Comparison of ENCODE assay signal across 13 mouse cellular contexts in genomic region chr2:131132930-131133547, GRCm38 (mm10). TPM values are rescaled to one million over a fixed set of nuclear protein-coding genes. Genes with fewer than 3 reads are reported as not detected.
DNase-seq lines count a peak whose midpoint lies in the region; ATAC-seq lines count a peak whose summit lies in the region.
"Had no signal": no experiment of that assay in that cellular context is flagged by ENCODE, and none has a peak within 500 bp of the region (broad histone marks: within the 10 kb centered on the region; RNA-seq: fewer than 3 reads in every experiment).

TSS of gene Gm11037 (plus strand) at chr2:131133497.

- H3K9ac ChIP-seq in heart, embryonic 11.5 days (ENCODE audit: low read depth, low read length), result no peak within 1 kb of the TSS
- H3K9ac ChIP-seq in lung, embryonic 16.5 days (ENCODE audit: low read length), result no peak within 1 kb of the TSS
- H3K9ac ChIP-seq in embryonic facial prominence, embryonic 13.5 days, result 0 out of 2 replicates have a peak within 1 kb of the TSS, but pooled peaks have one; percentile 27
- no peak within 1 kb of the TSS for H3K9ac ChIP-seq in liver, embryonic 11.5 days (ENCODE audit: low read depth, low read length)
- H3K9ac ChIP-seq in forebrain, embryonic 16.5 days (replicated peaks; ENCODE audit: low read depth, low read length), result no peak within 1 kb of the TSS
- H3K9ac ChIP-seq: hindbrain, embryonic 14.5 days; limb, embryonic 15.5 days had no signal

- H3K27me3 ChIP-seq in heart, embryonic 11.5 days (ENCODE audit: control insufficient read depth, insufficient read depth, low read length), result no peaks in the 10 kb centered on the region
- no peaks in the 10 kb centered on the region for H3K27me3 ChIP-seq in lung, embryonic 16.5 days (ENCODE audit: control insufficient read depth, insufficient read depth, low read depth, low read length)
- no peaks in the 10 kb centered on the region for H3K27me3 ChIP-seq in embryonic facial prominence, embryonic 13.5 days
- H3K27me3 ChIP-seq in liver, embryonic 11.5 days (replicated peaks; ENCODE audit: control insufficient read depth, insufficient read depth, low read length), result no peaks in the 10 kb centered on the region
- no peaks in the 10 kb centered on the region for H3K27me3 ChIP-seq in forebrain, embryonic 16.5 days (replicated peaks; ENCODE audit: control insufficient read depth, insufficient read depth, low read length)
- H3K27me3 ChIP-seq: limb, embryonic 15.5 days; Patski had no signal

- WGBS in heart, embryonic 11.5 days (ENCODE audit: insufficient replicate concordance), result 82% methylated on average over 9 of the region's 9 CpGs
- 80% methylated on average over 9 of the region's 9 CpGs for WGBS in lung, embryonic 16.5 days
- 66% methylated on average over 9 of the region's 9 CpGs for WGBS in embryonic facial prominence, embryonic 13.5 days
- WGBS in liver, embryonic 11.5 days, result 86% methylated on average over 9 of the region's 9 CpGs
- WGBS in forebrain, embryonic 16.5 days, result 89% methylated on average over 9 of the region's 9 CpGs

- no peak for DNase-seq in heart, postnatal 4 days
- no peak for DNase-seq in lung, adult 18-20 months
- DNase-seq in liver, embryonic 11.5 days (ENCODE audit: low spot score), result no peak
- DNase-seq: adrenal gland, postnatal 14 days had no signal

- peaks cover 43% of the 10 kb centered on the region for H3K4me1 ChIP-seq in heart, embryonic 11.5 days (ENCODE audit: control insufficient read depth, insufficient read depth, low read length)
- H3K4me1 ChIP-seq in lung, embryonic 16.5 days (replicated peaks; ENCODE audit: control insufficient read depth, insufficient read depth, low read length), result peaks cover 2% of the 10 kb centered on the region; the same call in 1 of the 2 replicates
- H3K4me1 ChIP-seq in embryonic facial prominence, embryonic 13.5 days, result peaks cover 36% of the 10 kb centered on the region
- H3K4me1 ChIP-seq in liver, embryonic 11.5 days (replicated peaks; ENCODE audit: control insufficient read depth, insufficient read depth, low read length), result peaks cover 57% of the 10 kb centered on the region
- no peaks in the 10 kb centered on the region for H3K4me1 ChIP-seq in forebrain, embryonic 16.5 days (replicated peaks; ENCODE audit: control insufficient read depth, insufficient read depth, low read length)

- peak within 1 kb of the TSS; percentile 89 for H3K27ac ChIP-seq in heart, embryonic 11.5 days (ENCODE audit: low read depth, low read length)
- peak within 1 kb of the TSS; percentile 74 for H3K27ac ChIP-seq in lung, embryonic 16.5 days (ENCODE audit: low read length)
- H3K27ac ChIP-seq in embryonic facial prominence, embryonic 13.5 days, result peak within 1 kb of the TSS; percentile 58
- H3K27ac ChIP-seq in liver, embryonic 11.5 days (ENCODE audit: low read depth, low read length), result peak within 1 kb of the TSS; percentile 1; the same call in 1 of the 2 replicates
- H3K27ac ChIP-seq in forebrain, embryonic 16.5 days (ENCODE audit: low read length), result no peak within 1 kb of the TSS
- H3K27ac ChIP-seq: hindbrain, embryonic 14.5 days had no signal

- H3K9me3 ChIP-seq in heart, embryonic 11.5 days (replicated peaks; ENCODE audit: control insufficient read depth, low read length), result no peaks in the 10 kb centered on the region
- H3K9me3 ChIP-seq in lung, embryonic 16.5 days (ENCODE audit: control insufficient read depth, low read length), result no peaks in the 10 kb centered on the region
- H3K9me3 ChIP-seq in embryonic facial prominence, embryonic 13.5 days, result no peaks in the 10 kb centered on the region
- H3K9me3 ChIP-seq in liver, embryonic 11.5 days (ENCODE audit: control insufficient read depth, low read length), result no peaks in the 10 kb centered on the region
- no peaks in the 10 kb centered on the region for H3K9me3 ChIP-seq in forebrain, embryonic 16.5 days (ENCODE audit: control insufficient read depth, low read length)
- H3K9me3 ChIP-seq: limb, embryonic 15.5 days had no signal

- ATAC-seq in heart, embryonic 11.5 days (replicated peaks; ENCODE audit: insufficient number of reproducible peaks, low FRiP score, low TSS enrichment), result no peak
- ATAC-seq in lung, embryonic 16.5 days (ENCODE audit: low read depth), result no peak
- no peak for ATAC-seq in embryonic facial prominence, embryonic 13.5 days (ENCODE audit: insufficient number of reproducible peaks, insufficient read depth, low FRiP score, low TSS enrichment, low read depth)
- no peak for ATAC-seq in liver, embryonic 11.5 days (replicated peaks; ENCODE audit: low FRiP score)
- no peak for ATAC-seq in CD4-positive, CD25-positive, alpha-beta regulatory T cell, adult 4 months
- no peak for ATAC-seq in forebrain, embryonic 16.5 days
- ATAC-seq: Patski had no signal

- H3K4me3 ChIP-seq in heart, embryonic 11.5 days (ENCODE audit: low read depth, low read length), result no peak within 1 kb of the TSS
- H3K4me3 ChIP-seq in lung, embryonic 16.5 days (ENCODE audit: low read length), result no peak within 1 kb of the TSS
- no peak within 1 kb of the TSS for H3K4me3 ChIP-seq in embryonic facial prominence, embryonic 13.5 days
- H3K4me3 ChIP-seq in liver, embryonic 11.5 days (ENCODE audit: low read depth, low read length), result no peak within 1 kb of the TSS
- no peak within 1 kb of the TSS for H3K4me3 ChIP-seq in forebrain, embryonic 16.5 days (replicated peaks; ENCODE audit: low read length)
- H3K4me3 ChIP-seq: limb, embryonic 15.5 days had no signal

- H3K36me3 ChIP-seq in heart, embryonic 11.5 days (ENCODE audit: control insufficient read depth, insufficient read depth, low read length), result peaks cover 2% of the 10 kb centered on the region; the same call in 1 of the 2 replicates
- peaks cover 3% of the 10 kb centered on the region for H3K36me3 ChIP-seq in lung, embryonic 16.5 days (ENCODE audit: control insufficient read depth, insufficient read depth, low read length)
- H3K36me3 ChIP-seq in embryonic facial prominence, embryonic 13.5 days, result peaks cover 37% of the 10 kb centered on the region
- no peaks in the 10 kb centered on the region; the same call in 1 of the 2 replicates for H3K36me3 ChIP-seq in liver, embryonic 11.5 days (ENCODE audit: control insufficient read depth, insufficient read depth, low read length)
- H3K36me3 ChIP-seq in forebrain, embryonic 16.5 days (ENCODE audit: control insufficient read depth, insufficient read depth), result no peaks in the 10 kb centered on the region

- no peak within 1 kb of the TSS for H3K4me2 ChIP-seq in heart, embryonic 11.5 days
- H3K4me2 ChIP-seq in lung, embryonic 16.5 days (ENCODE audit: low read depth, low read length), result no peak within 1 kb of the TSS
- H3K4me2 ChIP-seq in embryonic facial prominence, embryonic 13.5 days, result no peak within 1 kb of the TSS
- H3K4me2 ChIP-seq in liver, embryonic 11.5 days, result no peak within 1 kb of the TSS
- no peak within 1 kb of the TSS for H3K4me2 ChIP-seq in forebrain, embryonic 16.5 days (ENCODE audit: low read length)
- H3K4me2 ChIP-seq: hindbrain, embryonic 14.5 days; limb, embryonic 15.5 days had no signal

RNA-seq across cellular contexts. Expression of gene Gm11037, which starts in this region (rescaled TPM):
- not detected in 2 replicates for polyA plus RNA-seq in heart, embryonic 11.5 days (2014; fragmentation: Nextera tagmentation; extraction: Ambion mirVana)
- total RNA-seq in heart, postnatal 4 days (2021), result not detected
- polyA plus RNA-seq in lung, embryonic 16.5 days (2015; fragmentation: Nextera tagmentation; extraction: Ambion mirVana), result not detected in 2 replicates
- not detected in 2 replicates for polyA plus RNA-seq in embryonic facial prominence, embryonic 13.5 days (2015; fragmentation: Nextera tagmentation; extraction: Ambion mirVana)
- polyA plus RNA-seq in liver, embryonic 11.5 days (2014; fragmentation: Nextera tagmentation; extraction: Ambion mirVana), result not detected in 2 replicates
- not detected for polyA plus RNA-seq in CD4-positive, CD25-positive, alpha-beta regulatory T cell, adult 4 months (2017; shearing (Covaris generic))
- polyA plus RNA-seq in forebrain, embryonic 16.5 days (2015; fragmentation: Nextera tagmentation; extraction: Ambion mirVana), result not detected in 2 replicates
- total RNA-seq: adrenal gland, postnatal 14 days had no signal
- polyA plus RNA-seq: hindbrain, embryonic 14.5 days; limb, embryonic 15.5 days; Patski; small intestine, adult 2 months had no signal
